Mouse (Mus musculus) G1E (cell line): ENCODE measurements around the gene Klhl6. TPM values are rescaled to one million over a fixed set of nuclear protein-coding genes. Genes with fewer than 3 reads are reported as not detected.
"Not testable (repeated sequence)": the region's sequence is repeated elsewhere in the genome, so short reads cannot be mapped to it uniquely, and the experiment has no call there.

ENCODE experiments used
- ATAC-seq: 2 replicates; pipeline ENCODE4 v1.8.0; 2016; ENCODE audit warnings: mild to moderate bottlenecking; ENCODE audit not compliant: insufficient number of reproducible peaks, poor library complexity, low FRiP score, severe bottlenecking; ENCODE audit errors: extremely low read depth
- DNase-seq: peaks from one replicate; pipeline ENCODE4 v3.0.0; 2012; ENCODE audit warnings: low spot score
- H3K27me3 ChIP-seq: 2 replicates; pipeline ENCODE4 v1.6.1; 2012; ENCODE audit warnings: mild to moderate bottlenecking, low read length, inconsistent platforms; ENCODE audit not compliant: insufficient read depth
- H3K36me3 ChIP-seq: replicated peaks from 2 replicates; pipeline ENCODE3; 2012; ENCODE audit warnings: mild to moderate bottlenecking, inconsistent platforms
- H3K4me1 ChIP-seq: 2 replicates; pipeline ENCODE4 v1.6.1; 2012; ENCODE audit warnings: low read depth, low read length, inconsistent platforms, mixed read lengths; ENCODE audit not compliant: insufficient read depth
- H3K4me3 ChIP-seq: 2 replicates; pipeline ENCODE4 v1.5.1; 2012; ENCODE audit warnings: low read depth, mild to moderate bottlenecking, inconsistent platforms, low read length, moderate library complexity, mixed read lengths
- H3K9me3 ChIP-seq: replicated peaks from 2 replicates; pipeline ENCODE4 v1.6.1; 2012; ENCODE audit warnings: inconsistent platforms
- CTCF ChIP-seq: IDR thresholded peaks from 2 replicates; pipeline ENCODE4 v1.5.1; 2012; ENCODE audit warnings: low read depth, low read length, inconsistent platforms, mixed read lengths
- GATA1 ChIP-seq: IDR thresholded peaks from 2 replicates; pipeline ENCODE4 v1.6.1; 2012; ENCODE audit warnings: borderline replicate concordance, low read length, inconsistent platforms, mixed read lengths
- GATA2 ChIP-seq: IDR thresholded peaks from 2 replicates; pipeline ENCODE4 v1.6.1; 2012; ENCODE audit warnings: low read depth, low read length, inconsistent platforms, borderline replicate concordance
- POLR2AphosphoS5 ChIP-seq: IDR thresholded peaks from 2 replicates; pipeline ENCODE4 v1.6.1; 2012; ENCODE audit warnings: low read depth, low read length, inconsistent platforms; ENCODE audit not compliant: insufficient replicate concordance
- TAL1 ChIP-seq: conservative IDR thresholded peaks from 2 replicates; pipeline ENCODE4 v1.6.1; 2012; ENCODE audit warnings: low read depth, low read length, inconsistent platforms, mixed read lengths
- polyA plus RNA-seq: library from polyadenylated mRNA; stranded (reverse); fragments of >175 nt; gene quantifications from 2 replicates; pipeline ENCODE4 v1.2.3, GENCODE M21; 2012
- total RNA-seq, 2 experiments: library from RNA; stranded (forward) in 1 of 2; stranded (reverse) in 1 of 2; fragments of 200-1000 nt in 1 of 2; fragments of >200 nt in 1 of 2; fragmentation: Nextera tagmentation in 1 of 2; gene quantifications; 2 replicates each; pipeline ENCODE4 v1.2.3; 2014 to 2017

Gene Klhl6
- total RNA-seq (2014; fragmentation: Nextera tagmentation) (0.83 TPM in 1 of 2 replicates, not detected in the other), total RNA-seq (2017) (4.9 and 5.4 TPM in 2 replicates), polyA plus RNA-seq (0.13 and 0.20 TPM in 2 replicates)

GRCm38 (mm10) chr16:19982537-19983257 lies at the start of gene Klhl6:
Gene Klhl6 (minus strand): TSS chr16:19983037.
- Histone ChIP-seq H3K4me3 (peak within 1 kb of the TSS; percentile 3; the same call in 1 of the 2 replicates), H3K27me3 (no peaks in the 10 kb centered on the region), H3K9me3 (no peaks in the 10 kb centered on the region), H3K36me3 (no peaks in the 10 kb centered on the region), H3K4me1 (peaks cover 38% of the 10 kb centered on the region)
- ATAC-seq (peak; percentile 57), DNase-seq (no peak)
- no peak for TF ChIP-seq GATA1
- no peak for TF ChIP-seq CTCF
- TF ChIP-seq TAL1: no peak
- no peak for TF ChIP-seq GATA2
- TF ChIP-seq POLR2AphosphoS5: no peak

DNA sequence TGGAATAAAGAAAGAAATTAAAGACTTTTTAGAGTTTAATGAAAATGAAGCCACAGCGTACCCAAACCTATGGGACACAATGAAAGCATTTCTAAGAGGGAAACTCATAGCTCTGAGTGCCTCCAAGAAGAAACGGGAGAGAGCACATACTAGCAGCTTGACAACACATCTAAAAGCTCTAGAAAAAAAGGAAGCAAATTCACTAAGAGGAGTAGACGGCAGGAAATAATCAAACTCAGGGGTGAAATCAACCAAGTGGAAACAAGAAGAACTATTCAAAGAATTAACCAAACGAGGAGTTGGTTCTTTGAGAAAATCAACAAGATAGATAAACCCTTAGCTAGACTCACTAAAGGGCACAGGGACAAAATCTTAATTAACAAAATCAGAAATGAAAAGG lies 44.4 kb upstream of the Klhl6 start:
- not testable (repeated sequence) for H3K4me1 ChIP-seq, ATAC-seq, H3K9me3 ChIP-seq, H3K27me3 ChIP-seq, H3K4me3 ChIP-seq, H3K36me3 ChIP-seq, DNase-seq

GRCm38 (mm10) chr16:20022821-20023220 lies 40.0 kb upstream of the Klhl6 start:
- Histone ChIP-seq H3K4me3 (no peak overlapping the region), H3K36me3 (no peaks in the 10 kb centered on the region), H3K4me1 (peaks cover 6% of the 10 kb centered on the region), H3K9me3 (no peaks in the 10 kb centered on the region), H3K27me3 (no peaks in the 10 kb centered on the region)
- TF ChIP-seq GATA2 (no peak), POLR2AphosphoS5 (no peak), CTCF (no peak), TAL1 (no peak), GATA1 (no peak)
- ATAC-seq (no peak), DNase-seq (no peak)

- DNase-seq (no peak), ATAC-seq (no peak)
- Histone ChIP-seq H3K4me1 (peaks cover 6% of the 10 kb centered on the region), H3K4me3 (no peak overlapping the region), H3K27me3 (no peaks in the 10 kb centered on the region), H3K36me3 (no peaks in the 10 kb centered on the region), H3K9me3 (no peaks in the 10 kb centered on the region)
- no peak for TF ChIP-seq TAL1
- TF ChIP-seq GATA2: no peak
- TF ChIP-seq GATA1: no peak
- no peak for TF ChIP-seq CTCF
- no peak for TF ChIP-seq POLR2AphosphoS5
These were observed 39.0 kb upstream of the Klhl6 start for GRCm38 (mm10) chr16:20021848-20022247.

GRCm38 (mm10) chr16:20012647-20013046 lies 29.8 kb upstream of the Klhl6 start:
- no peak overlapping the region for H3K4me3 ChIP-seq
- DNase-seq: no peak
- no peaks in the 10 kb centered on the region for H3K4me1 ChIP-seq
- TF ChIP-seq GATA2 (no peak), TAL1 (no peak), CTCF (no peak), POLR2AphosphoS5 (no peak), GATA1 (no peak)
- peaks cover 15% of the 10 kb centered on the region for H3K9me3 ChIP-seq
- no peak for ATAC-seq
- H3K27me3 ChIP-seq: no peaks in the 10 kb centered on the region
- no peaks in the 10 kb centered on the region for H3K36me3 ChIP-seq

DNA sequence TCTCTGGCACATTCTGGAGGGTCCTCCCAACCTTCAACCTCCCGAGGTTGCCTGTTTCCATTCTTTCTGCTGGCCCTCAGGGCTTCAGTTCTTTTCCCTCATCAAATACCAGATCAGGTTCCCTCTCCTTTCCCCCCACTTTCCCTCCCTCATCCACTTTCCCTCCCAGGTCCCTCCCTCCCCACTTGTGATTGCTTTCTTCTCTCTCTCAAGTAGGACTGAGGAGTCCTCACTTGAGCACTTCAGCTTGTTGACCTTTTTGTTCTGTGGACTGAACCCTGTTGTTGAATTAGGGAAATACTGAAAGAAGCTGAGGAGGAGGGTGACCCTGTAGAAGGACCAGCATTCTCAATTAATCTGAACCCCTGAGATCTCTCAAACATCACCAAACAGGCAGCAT lies 23.2 kb upstream of the Klhl6 start:
- DNase-seq: no peak
- TF ChIP-seq GATA2: no peak
- Histone ChIP-seq H3K4me1 (no peaks in the 10 kb centered on the region), H3K27me3 (no peaks in the 10 kb centered on the region), H3K9me3 (peaks cover 4% of the 10 kb centered on the region; the same call in 1 of the 2 replicates), H3K4me3 (no peak overlapping the region), H3K36me3 (no peaks in the 10 kb centered on the region)
- ATAC-seq: no peak

DNA sequence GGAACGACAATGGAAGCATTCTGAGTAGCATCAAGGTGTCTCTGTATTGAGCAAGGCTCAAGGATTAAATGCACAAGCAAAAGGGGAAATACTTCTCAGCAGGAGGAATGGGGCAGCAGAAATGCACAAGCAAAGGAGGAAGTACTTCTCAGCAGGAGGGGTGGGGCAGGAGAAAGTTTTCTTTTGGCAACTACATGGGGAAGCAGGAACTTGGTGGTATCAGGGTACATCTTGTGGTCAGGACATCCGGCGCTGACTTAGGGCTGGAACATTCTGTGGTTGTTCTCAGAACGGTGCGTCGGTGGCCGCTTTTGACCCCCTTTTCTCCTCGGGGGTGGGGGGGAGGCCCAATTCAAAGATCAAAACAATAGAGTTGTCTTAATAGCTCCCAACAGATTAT lies 17.4 kb upstream of the Klhl6 start:
- H3K9me3 ChIP-seq: peaks cover 16% of the 10 kb centered on the region
- ATAC-seq, DNase-seq, H3K4me3 ChIP-seq, H3K27me3 ChIP-seq, H3K4me1 ChIP-seq, H3K36me3 ChIP-seq: not testable (repeated sequence)
